17 mouse cellular contexts compared by ENCODE assay signal in the genomic region with DNA sequence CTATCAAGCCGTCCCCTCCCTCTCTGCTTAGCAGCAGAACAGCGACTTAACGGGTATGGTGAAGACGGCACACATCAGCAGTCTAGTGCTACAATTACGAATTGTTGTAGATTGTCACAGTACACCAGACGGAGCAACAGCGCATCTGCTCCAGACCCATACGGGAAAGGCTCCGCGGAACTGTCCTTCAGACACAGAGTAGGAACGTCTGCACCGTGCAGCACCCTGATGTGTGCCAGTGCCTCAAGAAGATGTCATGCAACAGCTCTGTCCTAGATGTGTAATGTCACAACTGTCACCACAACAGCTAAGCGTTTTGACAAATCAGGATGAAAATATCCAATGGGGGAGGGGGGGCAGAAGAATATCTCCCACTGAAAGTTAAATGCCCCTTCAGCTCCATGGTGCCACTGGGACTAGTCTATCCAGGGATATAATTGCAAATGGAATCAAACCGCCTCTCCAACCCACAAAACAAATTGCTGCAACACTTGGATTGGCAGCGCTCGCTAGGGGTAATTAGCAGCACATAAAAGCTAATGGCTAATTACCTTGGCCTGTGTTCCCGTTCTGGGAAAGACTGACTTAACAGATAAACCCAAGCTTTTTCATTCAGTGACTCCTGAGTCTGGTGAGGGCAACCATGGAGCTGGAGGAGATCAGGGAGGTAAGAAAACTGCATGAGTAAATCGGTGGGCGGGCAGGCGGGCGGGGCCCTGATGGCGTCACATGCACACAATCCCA.
DNase-seq lines count a peak whose midpoint lies in the region; ATAC-seq and TF ChIP-seq lines count a peak whose summit lies in the region.
"Had no signal": no experiment of that assay in that cellular context is flagged by ENCODE, and none has a peak within 500 bp of the region (broad histone marks: within the 10 kb centered on the region; RNA-seq: fewer than 3 reads in every experiment).

No protein-coding gene starts in this region.

- H3K4me2 ChIP-seq in kidney, embryonic 14.5 days (replicated peaks; ENCODE audit: low read depth, low read length): no peak overlapping the region
- peak overlapping the region; percentile 21 for H3K4me2 ChIP-seq in forebrain, postnatal 0 days (ENCODE audit: low read depth)
- H3K4me2 ChIP-seq: liver, embryonic 13.5 days; midbrain, embryonic 12.5 days; stomach, embryonic 15.5 days had no signal

- H3K36me3 ChIP-seq in kidney, embryonic 14.5 days (ENCODE audit: control insufficient read depth, insufficient read depth, low read length): no peaks in the 10 kb centered on the region
- H3K36me3 ChIP-seq in forebrain, postnatal 0 days (ENCODE audit: insufficient read depth): no peaks in the 10 kb centered on the region
- H3K36me3 ChIP-seq: liver, embryonic 13.5 days; midbrain, embryonic 12.5 days; stomach, embryonic 15.5 days had no signal

- intact Hi-C loops in heart, postnatal 25 days (cut with DNase I): no loop called here
- intact Hi-C loops in gastrocnemius, adult 2 months (cut with DNase I): no loop called here

- no peak for TF ChIP-seq POLR2A in brain, embryonic 14.5 days (IDR thresholded peaks at IDR 0.05; ENCODE audit: borderline replicate concordance, extremely low read depth, insufficient read depth, insufficient read length, poor library complexity, severe bottlenecking)

- no peak for TF ChIP-seq CTCF in brain, embryonic 14.5 days (IDR thresholded peaks at IDR 0.05; ENCODE audit: borderline replicate concordance, extremely low read depth, insufficient read depth, insufficient read length)
- TF ChIP-seq CTCF in forebrain, postnatal 0 days (IDR thresholded peaks at IDR 0.05; ENCODE audit: low read depth): no peak
- no peak for TF ChIP-seq CTCF in gastrocnemius, adult 2 months (IDR thresholded peaks at IDR 0.05)

- H3K9me3 ChIP-seq in kidney, embryonic 14.5 days (ENCODE audit: control insufficient read depth, low read length): no peaks in the 10 kb centered on the region
- no peaks in the 10 kb centered on the region for H3K9me3 ChIP-seq in forebrain, postnatal 0 days (ENCODE audit: low read length)
- H3K9me3 ChIP-seq: liver, embryonic 13.5 days; midbrain, embryonic 12.5 days; stomach, embryonic 15.5 days had no signal

- no peaks in the 10 kb centered on the region for H3K4me1 ChIP-seq in kidney, embryonic 14.5 days (ENCODE audit: control insufficient read depth, insufficient read depth, low read length)
- H3K4me1 ChIP-seq in forebrain, postnatal 0 days (ENCODE audit: insufficient read depth): no peaks in the 10 kb centered on the region
- H3K4me1 ChIP-seq: liver, embryonic 13.5 days; midbrain, embryonic 12.5 days; stomach, embryonic 15.5 days had no signal

- H3K27ac ChIP-seq in kidney, embryonic 14.5 days (ENCODE audit: low read depth, low read length): no peak overlapping the region
- no peak overlapping the region for H3K27ac ChIP-seq in forebrain, postnatal 0 days (ENCODE audit: low read depth, low read length)
- H3K27ac ChIP-seq in gastrocnemius, adult 2 months: no peak overlapping the region
- H3K27ac ChIP-seq: liver, embryonic 13.5 days; midbrain, embryonic 12.5 days; stomach, embryonic 15.5 days had no signal

- peak; percentile 8 to 17 for DNase-seq in kidney, adult 8-10 months
- DNase-seq in brain, embryonic 14.5 days (ENCODE audit: low read depth): peak; percentile 91
- DNase-seq in forebrain, postnatal 0 days: peak; percentile 64
- peak; percentile 30 to 55 for DNase-seq in layer of hippocampus, postnatal 10 days (ENCODE audit: low spot score in 2 of 2)
- DNase-seq in heart, postnatal 25 days (ENCODE audit: low spot score): no peak
- DNase-seq in gastrocnemius, adult 2 months: no peak
- no peak for DNase-seq in urinary bladder, adult 18-20 months (ENCODE audit: low spot score in 2 of 2)
- DNase-seq: adrenal gland, adult 2 months; cerebellum, postnatal 25 days; heart, adult 18-20 months; liver, embryonic 13.5 days; right cerebral cortex, postnatal 4 days; thymus, postnatal 4 days had no signal

- H3K27me3 ChIP-seq in kidney, embryonic 14.5 days (ENCODE audit: control insufficient read depth, insufficient read depth, low read length): no peaks in the 10 kb centered on the region
- H3K27me3 ChIP-seq in forebrain, postnatal 0 days (ENCODE audit: insufficient read depth, low read length): no peaks in the 10 kb centered on the region
- H3K27me3 ChIP-seq: liver, embryonic 13.5 days; midbrain, embryonic 12.5 days; stomach, embryonic 15.5 days had no signal

- H3K4me3 ChIP-seq in kidney, embryonic 14.5 days (ENCODE audit: low read length): no peak overlapping the region
- no peak overlapping the region for H3K4me3 ChIP-seq in forebrain, postnatal 0 days (ENCODE audit: low read depth, low read length)
- no peak overlapping the region for H3K4me3 ChIP-seq in gastrocnemius, adult 2 months
- H3K4me3 ChIP-seq: liver, embryonic 13.5 days; midbrain, embryonic 12.5 days; stomach, embryonic 15.5 days had no signal

- 67% methylated on average over 22 of the region's 22 CpGs for WGBS in kidney, embryonic 14.5 days
- 42% methylated on average over 22 of the region's 22 CpGs for WGBS in forebrain, postnatal 0 days

- ATAC-seq in kidney, embryonic 14.5 days (ENCODE audit: low FRiP score, low TSS enrichment): no peak; the same call in 1 of the 2 replicates
- peak; percentile 84 for ATAC-seq in forebrain, postnatal 0 days
- ATAC-seq: intestine, postnatal 0 days had no signal

- no peak overlapping the region for H3K9ac ChIP-seq in kidney, embryonic 14.5 days (ENCODE audit: low read depth, low read length)
- no peak overlapping the region for H3K9ac ChIP-seq in forebrain, postnatal 0 days
- H3K9ac ChIP-seq: liver, embryonic 13.5 days; midbrain, embryonic 12.5 days; stomach, embryonic 15.5 days had no signal

Comparison
In these comparisons a context has a peak if more than half of its experiments do, and no peak if none do; other contexts are left out.
1. DNase-seq: peak in kidney, adult 8-10 months (2 of 2), brain, embryonic 14.5 days (single experiment), forebrain, postnatal 0 days (single experiment) and layer of hippocampus, postnatal 10 days (2 of 2); none in heart, postnatal 25 days (single experiment), gastrocnemius, adult 2 months (single experiment) and urinary bladder, adult 18-20 months (0 of 2).